Mouse (Mus musculus): ENCODE data around the gene Cep95.

DNA sequence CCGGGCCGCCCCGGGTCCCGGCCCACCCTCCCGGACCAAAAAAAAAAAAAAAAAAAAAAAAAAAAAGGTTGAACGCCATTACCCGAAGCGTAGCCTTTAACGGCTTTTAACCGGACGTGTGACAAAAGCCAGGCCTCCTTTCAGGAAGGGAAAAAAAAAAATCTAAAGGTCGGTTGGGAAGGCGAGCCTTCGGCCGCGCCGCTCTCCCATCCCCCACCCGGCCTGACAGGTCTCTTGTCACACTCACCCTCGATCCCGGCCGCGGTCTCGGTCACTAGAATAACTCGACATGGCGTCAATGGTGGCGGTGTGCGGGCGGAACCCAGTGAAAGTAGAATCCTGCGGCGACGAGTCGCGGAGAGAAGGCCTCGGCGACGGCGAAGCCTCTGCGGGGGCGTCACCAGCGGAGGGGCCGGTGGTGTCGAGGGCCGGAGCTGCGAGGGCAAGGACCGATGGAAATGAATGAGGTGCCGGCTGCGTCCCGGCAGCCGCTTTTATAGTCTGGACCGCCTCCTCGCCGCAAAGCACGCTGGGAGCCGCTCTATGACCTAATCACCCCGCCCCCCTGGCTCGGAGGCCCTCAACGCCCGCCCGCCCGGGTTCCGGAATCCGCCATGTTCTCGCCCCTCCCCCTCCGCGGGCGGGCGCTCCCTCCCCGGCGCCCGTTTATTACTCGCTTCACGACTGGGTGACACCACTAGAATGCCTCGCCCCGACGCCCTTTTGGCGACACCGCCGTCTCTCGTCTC lies 852 bp upstream of the Cep95 start:
- TF ChIP-seq CTCF (IDR thresholded peaks at IDR 0.05; ENCODE audit: borderline replicate concordance, insufficient read depth, low read depth, low read length) (no peak), POLR2A (IDR thresholded peaks at IDR 0.05; ENCODE audit: borderline replicate concordance, insufficient read depth, low read length) (peak; percentile 98)
